Mouse (Mus musculus): ENCODE measurements around the gene Comtd1.

The Comtd1 gene

DNA sequence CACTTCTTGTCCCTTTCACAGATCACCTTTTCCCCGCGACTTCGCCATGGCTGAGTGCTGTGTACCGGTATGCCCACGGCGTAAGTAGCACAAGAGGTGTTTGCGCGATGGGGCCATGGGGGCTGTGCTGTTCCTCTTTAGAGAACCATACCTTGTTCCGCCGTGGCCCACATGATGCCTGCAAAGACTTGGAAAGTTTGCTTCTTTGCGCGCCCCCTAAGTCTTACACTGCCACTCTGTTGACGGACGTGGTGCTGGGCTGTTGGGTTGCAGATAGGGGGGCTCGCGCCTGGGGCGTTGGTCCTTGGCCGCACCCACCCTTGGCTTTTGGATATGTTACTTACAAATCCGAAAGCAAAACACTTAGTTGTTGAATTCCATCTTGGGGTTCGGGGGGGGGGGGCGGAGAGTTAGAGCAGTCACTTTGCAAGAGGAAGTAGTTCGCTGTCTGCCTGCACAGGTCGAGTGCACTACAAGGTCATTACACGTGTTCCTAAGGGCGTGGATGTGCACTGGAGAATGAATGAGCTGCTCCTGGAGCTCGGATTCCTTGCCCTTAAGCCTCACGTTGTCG lies 16.9 kb downstream of the Comtd1 start:
- no peak for DNase-seq

DNA sequence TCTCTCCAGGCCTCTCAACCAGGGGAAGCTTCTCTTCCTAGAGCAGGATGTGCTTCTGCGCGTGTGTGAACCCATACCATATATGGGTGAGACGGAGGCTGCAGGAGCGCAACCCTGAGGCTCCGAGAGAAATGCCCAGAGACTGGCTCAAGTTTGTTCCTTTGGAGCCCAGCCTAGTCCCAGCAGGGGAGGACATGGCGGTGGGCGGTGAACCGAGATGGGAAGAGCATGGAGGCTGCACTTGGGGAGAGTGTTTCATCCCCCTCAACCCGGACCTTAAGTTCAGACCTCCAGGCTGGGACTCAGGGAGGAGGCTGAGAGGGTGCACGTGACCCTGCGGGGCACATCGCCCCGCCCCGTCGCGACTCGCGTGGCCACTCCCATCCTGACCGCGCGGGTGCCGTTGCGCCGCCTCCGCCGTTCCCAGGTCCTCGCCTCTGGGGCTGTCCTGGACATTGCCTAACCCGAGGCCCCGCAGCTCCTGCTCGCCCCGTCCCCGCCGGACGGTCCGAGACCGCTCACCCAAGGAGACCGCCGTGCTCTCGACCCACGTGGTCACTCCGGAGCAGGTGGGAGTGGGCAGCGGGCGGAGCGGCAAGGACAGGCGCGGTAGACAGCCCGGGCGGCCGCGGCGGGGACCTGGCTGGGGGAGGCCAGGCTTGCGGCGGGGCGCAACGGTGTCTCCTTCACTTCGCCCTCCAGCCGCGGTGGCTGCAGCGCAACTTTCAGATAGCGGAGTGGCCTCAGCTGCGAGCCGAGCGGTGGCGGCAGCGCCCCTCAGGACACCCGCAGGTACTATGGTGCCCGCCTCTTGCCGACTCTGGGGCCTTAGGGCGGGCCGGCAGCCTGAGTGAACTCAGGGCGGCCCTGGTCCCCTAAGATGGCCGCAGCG lies 17.7 kb downstream of the Comtd1 start:
- DNase-seq = peak; percentile 96

DNA sequence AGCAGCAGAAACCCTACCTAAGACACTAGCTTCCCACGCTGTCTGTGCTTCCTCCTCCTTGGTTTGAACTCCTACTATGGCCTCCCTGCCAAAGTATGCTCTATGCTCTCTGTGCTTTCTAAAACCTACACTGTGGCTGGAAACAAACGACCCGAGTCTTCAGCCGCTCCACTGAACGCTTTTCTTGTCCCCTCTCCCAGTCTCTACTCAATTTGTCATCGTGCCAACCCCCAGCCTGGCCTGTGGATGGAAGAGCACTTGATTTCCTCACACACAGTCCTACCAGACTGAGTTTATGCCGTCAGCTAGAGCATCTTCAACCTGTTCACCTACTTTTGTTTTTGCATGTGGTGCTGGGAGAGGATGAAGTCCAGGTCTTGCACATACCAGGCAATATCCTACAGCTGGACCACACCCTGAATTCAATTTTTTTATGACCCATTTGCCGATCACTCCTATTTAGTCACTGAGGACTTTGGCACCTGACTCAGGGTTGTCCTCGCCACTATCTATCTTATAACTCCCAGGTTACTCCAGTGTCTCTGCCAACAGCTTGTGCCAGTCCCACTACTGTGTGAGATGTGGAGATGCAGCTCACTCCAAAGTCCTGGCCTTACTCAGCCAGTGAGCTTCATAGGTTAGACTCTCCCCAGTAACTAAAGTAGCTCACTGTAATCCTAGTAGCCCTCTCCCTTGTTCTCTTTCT lies 22.8 kb downstream of the Comtd1 start:
- no peak for DNase-seq

DNA sequence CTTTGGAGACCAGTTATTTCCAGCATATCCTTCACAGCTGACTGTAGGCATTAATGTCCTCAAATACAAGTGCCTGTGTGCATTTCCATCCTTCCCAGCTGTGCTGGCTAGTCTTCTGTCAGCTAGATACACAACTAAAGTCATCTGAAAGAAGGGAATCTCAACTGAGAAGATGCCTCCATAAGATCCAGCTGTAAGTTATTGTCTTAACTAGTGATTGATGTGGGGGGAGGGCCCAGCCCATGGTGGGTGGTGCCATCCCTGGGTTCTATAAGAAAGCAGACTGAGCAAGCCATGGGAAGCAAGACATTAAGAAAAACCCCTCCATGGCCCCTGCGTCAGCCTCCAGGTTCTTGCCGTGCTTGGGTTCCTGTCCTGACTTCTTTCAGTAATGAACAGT lies 23.8 kb downstream of the Comtd1 start, which contains the start of gene Vdac2:
Gene Vdac2 (plus strand): TSS at position 301 of the 400 bp plus-strand sequence.
- DNase-seq = no peak

DNA sequence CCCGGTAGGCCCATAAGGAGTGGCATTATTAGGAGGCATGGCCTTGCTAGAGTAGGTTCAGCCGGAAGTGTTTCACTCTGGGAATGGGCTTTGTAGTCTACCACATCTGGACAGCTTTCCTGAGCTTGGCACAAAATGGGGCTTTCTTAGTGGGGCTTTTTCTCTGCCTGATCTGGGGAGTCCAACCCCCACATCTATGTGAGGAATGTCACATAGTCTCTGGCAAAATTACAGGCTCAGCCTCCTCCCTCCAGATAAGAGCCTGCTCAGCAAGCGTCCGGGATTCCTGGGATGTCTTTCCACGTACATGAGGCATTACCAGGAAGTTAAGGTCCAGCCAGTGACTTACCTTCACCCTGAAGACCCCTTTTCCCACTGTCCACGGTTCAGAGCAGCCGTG lies 24.9 kb downstream of the Comtd1 start:
- DNase-seq = no peak

DNA sequence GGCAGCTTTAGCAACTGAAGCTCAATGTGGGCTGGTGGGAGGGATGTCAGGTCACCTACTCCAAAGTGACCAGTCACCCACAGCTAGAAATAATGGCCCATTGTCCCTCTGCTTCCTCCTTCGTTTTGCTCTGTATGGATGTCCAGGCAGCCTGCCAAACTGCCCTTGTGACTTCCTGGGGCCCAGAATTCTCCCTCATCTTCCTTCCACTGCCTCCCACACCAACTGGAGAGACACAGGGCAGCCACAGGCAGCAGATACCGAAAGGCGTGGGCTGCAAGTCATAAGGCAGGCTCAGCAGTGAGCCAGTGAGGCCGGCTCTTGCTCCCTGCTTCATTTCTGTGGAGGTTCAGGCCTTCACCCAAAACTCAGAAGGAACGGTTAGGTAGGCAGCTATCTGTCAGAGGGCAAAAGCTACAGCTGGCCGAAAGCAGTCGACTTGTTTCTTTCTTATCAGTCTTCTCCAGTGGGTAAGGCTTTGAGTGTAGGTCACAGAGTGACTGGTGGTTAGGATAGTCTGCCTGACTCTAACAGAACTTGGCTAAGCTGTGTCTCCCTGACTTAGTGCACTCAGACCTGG lies 25.9 kb downstream of the Comtd1 start:
- peak; percentile 83 for DNase-seq

DNA sequence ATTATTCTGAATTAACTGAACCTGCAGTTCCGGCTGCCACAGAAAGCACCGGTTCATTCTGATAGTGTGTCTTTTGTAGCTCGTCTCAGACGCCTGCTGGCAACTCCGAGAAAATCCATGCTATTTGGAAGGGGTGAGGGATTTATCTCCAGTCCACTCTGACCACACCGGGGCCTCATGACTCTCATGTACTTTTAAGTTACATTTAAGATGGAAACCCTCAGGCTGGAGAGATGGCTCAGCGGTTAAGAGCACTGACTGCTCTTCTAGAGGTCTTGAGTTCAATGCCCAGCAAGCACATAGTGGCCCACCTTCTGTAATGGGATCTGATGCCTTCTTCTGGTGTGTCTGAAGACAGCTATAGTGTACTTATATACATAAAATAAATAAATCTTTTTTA lies 26.5 kb downstream of the Comtd1 start:
- no peak for DNase-seq

DNA sequence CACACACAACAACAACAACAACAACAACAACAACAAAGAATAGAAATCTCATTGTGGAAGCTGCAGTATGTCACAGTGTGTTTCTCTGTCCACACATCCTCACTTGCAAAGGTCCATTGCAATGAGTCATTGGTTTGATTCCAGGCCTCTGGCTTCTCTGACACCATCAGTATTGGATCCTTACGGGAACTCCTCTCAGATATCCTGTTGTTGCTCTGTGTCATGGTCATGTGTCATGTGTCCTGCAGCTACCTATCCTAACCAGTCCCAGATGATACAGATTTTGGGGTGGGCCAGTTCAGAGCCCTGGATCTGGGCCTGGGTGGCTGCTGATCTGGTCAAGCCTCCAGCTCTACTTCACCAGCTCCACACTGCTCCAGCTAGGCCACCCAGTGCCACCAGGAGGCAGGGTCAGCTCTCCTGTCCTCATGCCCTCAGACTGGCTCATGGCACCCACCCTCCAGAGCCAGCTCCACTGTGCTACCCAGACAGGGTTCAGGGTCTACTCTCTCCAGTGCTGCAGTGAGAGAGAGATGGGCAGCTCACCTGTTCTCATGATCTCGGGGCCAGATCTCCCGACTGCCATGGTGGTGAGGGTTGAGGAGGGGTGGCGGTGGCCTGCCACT lies 27.8 kb downstream of the Comtd1 start:
- no peak for DNase-seq

DNA sequence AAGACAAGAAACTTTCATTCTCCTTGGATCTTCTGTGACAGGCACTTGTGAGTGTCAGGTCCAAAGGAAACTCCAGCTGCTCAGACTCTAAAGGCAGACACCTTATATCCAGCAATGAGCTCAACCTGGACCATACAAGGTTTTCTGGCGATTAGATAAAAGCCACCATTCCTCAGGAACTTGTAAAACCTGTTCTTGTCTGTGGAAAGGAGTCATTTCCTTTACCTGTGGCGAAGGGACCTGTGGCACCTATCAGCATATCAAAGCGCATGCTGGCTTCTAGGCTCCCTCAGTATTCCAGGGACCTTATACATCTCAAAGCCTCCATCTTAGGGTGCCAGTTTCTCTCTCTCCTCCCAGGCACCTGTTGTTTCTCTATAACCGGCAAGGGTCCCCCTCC lies 31.3 kb downstream of the Comtd1 start:
- no peak for DNase-seq

DNA sequence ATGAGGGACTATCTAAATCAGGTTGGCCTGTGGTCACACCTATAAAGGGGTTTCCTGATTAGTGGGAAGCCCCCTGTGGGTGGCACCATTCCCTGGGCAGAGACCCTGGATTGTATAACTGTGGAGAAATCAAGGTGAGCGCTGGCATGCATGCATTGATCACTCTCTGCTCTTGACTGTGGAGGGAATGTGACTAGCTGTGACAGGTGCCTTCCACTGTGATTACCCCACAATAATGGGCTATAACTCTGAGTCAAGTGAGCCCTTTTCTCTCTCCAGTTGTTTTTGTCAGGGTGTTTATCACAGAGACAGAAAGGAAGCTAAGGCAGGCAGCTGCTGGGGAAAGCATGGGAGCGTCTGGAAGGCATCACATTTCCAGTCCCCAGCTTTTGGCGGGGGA lies 32.5 kb downstream of the Comtd1 start:
- DNase-seq = no peak

DNA sequence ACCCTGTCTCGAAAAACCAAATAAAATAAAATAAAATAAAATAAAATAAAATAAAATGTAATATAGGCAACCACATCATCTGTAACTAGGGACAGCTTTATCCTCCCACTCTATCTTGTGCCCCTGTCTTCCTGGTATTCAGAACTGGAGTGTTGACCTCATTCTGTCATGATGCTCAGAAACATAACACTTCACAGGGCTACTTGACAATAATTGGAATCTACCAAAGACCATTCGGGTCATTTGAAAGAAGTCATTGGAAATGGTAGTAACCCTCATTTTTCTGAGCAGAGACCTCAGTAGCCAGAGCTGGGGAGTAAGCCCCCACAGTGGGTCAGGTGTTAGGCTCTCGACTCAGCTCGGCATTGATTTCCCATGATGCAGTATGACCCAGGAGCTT lies 34.2 kb downstream of the Comtd1 start:
- no peak for DNase-seq

DNA sequence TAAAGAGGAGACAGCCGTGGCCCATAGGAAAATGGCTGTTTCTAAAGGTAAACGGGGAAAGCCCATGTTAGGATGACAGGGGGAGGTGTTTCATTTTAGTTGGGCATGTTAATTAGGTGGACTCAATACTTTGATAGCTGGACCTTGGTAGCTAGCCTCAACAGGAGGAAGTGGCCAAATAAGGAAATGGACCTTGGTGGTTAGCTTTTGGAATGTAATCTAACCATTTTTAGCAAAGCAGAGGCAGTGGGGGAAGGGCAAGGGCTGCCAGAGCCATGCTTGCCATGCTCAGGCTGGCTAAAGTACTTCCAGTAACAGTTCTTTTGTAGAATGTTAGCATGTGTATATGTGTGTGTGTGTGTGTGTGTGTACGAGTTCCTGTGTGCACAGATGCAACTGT lies 34.9 kb downstream of the Comtd1 start:
- no peak for DNase-seq

DNA sequence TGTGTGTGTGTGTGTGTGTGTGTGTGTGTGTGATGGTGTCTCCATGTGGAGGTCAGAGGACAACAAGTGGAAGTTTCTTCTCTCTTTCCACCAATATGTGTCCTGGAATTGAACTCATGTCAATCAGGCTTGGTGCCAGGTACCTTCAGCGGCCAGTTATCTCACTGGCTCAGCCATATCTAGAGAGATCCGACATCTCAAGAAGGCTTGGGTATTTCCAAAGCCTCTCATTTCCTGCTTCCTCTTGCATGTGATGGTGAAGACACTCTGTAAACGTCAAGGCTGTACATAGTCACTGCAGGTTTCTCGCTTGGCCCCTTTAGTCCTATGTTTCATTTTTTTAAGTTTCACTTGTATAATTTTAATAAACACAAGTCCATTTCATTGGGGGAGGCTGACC lies 35.6 kb downstream of the Comtd1 start:
- DNase-seq = no peak

DNA sequence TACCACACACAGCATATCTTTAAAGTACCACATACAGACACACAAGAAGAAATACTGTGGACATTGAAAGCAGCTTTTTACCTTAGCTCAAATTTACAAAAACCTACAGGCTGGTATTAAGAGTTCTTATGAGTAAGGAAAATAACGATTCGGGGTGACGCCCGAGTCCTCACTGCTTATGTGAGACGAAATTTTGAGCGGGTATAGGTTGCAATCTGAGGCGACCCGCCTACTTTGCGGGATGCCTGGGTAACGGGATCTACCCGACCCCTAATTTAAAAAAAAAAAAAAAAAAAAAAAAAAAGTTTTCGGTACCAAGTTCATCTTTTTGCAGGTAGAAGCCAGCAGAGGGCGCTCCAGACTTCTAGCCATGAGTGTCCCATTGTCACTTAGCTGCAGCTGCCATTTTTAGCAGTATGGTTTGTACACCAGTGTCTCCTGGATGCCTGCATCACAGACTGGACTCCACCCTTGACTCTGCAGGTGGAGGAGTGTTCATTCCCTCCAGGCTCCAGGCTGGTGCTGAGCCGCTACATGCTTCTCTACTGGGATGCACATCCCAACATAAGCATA lies 36.1 kb downstream of the Comtd1 start:
- peak; percentile 50 for DNase-seq

DNA sequence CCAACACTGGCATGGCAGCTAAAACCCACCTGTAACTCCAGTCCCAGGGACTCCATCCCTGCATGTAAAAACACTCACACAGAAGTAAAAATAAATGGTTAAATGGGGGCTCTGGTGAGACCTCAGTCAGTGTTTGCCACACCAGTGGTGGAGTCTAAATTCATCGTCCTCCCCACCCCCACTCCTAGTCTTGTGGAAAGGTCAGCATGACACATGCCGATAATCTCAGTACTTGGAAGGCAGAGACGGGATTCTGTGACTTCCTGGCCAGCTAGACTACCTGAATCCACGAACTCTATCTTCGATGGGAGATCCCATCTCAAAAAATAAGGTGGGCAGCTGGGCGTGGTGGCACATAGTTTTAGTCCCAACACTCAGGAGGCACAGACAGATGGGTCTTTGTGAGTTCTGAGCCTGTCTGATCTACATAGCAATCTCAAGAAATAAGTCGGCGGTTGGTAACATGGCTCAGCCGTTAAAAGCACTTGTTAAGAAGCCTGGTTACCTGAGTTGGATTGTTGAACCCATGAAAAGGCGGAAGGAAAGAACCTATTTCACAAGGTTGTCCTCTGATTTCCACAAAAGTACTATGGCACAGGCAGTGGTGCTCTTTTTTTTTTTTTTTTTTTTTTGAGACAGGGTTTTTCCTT lies 36.9 kb downstream of the Comtd1 start:
- DNase-seq = no peak

DNA sequence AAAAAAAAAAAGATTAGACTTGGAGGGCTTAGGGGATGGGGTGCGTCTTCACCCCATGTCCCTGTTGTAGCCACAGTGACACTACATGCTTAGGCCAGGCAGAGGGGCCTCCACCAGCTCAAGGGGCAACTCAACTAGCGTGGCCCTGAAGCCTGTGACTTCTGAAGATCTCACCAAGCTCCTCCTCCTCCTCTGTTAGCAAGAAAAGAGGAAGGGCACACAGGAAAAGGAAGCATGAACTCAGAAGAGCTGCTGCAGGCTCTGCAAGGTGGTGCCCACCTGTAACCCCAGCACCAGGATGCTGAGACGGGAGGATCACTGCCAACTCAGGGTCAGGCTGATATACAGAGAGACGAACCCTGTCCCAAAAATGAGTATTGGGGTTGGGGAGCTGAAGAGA lies 37.5 kb downstream of the Comtd1 start:
- no peak for DNase-seq

DNA sequence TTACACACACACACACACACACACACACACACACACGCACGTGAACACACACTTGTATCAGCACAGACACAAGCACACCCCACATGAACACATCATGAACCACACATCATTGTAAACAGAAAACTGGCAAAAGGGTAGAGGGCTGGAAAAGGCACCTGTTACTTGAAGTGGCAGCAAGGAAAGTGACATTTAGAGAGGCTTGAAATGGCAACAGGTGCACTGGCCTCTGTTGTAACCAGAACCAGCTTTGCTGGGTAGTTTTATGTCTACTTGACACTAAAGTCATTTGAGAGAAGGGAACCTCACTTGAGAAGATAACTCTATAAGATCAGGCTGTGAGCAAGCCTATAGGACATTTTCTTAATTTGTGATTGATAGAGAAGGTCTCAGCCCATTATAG lies 39.4 kb downstream of the Comtd1 start:
- no peak for DNase-seq

DNA sequence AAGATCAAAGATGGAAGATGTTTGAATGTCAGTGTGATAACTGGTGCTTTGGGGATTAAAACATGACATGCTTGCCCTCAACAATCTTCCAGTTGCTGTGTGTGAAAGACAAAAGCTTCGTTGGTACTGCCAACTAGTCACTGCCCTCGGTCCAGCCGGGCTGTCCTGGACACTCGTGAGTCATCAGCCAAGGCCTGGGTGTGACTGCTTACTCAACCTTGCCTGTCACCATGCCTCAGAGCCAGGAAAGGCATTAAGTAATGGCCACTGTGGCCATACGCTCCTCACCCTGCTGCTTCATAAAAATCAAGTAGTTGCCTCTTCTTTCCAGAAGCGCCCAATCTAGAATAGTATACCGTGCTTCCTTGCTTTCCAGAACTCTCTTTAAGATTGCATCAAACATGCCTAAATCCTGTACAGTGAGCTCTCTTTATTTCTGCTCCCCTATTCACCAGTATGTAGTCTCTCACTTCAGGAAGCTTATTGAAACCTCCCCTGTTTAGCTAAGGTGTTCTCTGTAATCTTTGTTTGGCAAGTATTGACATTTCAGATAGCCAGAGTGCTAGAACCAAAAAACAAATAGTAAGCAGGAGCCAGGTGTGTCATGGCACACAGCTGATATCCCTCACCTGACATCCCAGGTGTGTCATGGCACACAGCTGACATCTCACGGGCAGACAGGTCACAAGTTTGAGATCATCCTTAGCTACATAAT lies 40.4 kb downstream of the Comtd1 start:
- no peak for DNase-seq

DNA sequence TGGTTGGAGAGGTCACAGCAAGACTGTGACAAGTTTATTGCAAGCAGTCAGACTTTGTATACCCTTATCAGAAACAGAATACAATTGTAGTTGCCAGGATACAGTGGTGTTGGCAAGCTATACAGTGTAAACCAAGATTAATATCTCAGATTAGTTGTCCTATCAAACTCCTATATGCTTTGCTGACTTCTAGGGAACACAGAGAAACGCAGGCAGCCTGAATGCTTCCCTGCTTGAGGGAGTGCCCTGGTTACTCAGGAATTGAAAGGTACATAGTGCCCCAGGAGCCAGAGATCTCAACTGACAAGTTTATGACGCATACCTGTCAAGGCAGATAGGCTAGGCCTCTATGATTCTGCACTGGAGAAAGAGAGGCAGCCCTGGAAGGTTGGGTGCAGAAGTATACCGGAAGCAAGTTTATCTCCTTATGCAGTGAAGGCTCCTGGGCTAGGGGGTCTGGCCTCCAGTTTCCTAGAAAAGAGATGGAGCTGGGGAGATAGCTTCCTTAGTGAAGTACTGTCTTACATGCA lies 42.1 kb downstream of the Comtd1 start:
- DNase-seq = no peak

DNA sequence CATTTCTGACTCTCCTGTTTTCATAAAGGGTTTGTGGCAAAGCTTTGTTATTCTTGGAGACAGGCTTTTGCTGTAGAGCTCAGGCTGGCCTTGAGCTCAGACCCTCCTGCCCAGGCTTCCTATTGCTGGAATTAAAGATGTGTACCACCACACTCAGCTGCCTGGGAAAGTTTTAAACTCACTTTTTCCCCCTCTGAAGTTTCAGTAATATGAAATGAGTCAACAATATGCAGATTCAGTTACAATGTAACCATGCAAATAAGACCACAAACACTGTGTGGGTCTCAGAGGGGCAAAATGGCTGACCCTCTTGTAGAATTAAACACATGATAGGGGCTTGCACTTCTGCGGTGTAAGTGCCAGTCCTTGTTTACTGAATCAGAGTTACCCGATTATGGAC lies 42.6 kb downstream of the Comtd1 start:
- DNase-seq = no peak

DNA sequence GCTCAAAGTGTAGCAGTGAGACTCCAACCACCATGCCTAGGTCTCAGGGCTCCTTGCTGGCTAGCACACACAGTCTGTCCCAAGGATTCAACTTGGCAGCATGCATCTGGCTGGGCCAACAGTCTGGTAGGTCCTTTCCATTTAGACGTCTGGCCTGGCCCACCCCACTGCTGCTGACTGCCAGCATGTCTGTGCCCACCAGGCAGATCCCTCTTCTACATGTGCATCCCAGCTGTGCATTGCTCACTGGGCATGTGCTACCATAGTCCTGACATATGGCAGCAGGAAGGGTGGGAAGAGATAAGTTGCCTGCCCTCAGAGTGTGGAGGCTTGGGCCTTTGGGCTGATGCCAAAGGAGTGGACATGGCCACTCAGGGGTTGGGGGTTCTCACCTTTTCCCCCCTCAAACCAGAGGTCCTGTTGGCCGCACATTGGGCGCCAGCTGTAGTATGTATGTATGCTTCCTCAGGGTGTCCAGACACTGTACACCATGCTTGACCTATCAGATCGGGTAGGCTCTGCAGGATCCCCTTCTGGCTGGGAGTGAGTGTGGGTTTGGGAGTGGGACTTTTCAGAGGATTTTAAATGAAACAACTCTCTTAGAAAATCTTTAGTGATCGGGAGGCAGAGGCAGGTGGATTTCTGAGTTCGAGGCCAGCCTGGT lies 46.1 kb downstream of the Comtd1 start:
- DNase-seq = no peak

Data from right cerebral cortex, adult 18-20 months (tissue).